Mouse (Mus musculus) hindbrain, postnatal 0 days (tissue): ENCODE results near the gene Morc2a. TPM values are rescaled to one million over a fixed set of nuclear protein-coding genes. Genes with fewer than 3 reads are reported as not detected.

ENCODE experiments used
- ATAC-seq: fragments of 200-750 bp; cut with Nextera tagmentation; 2 replicates; pipeline ENCODE4 v1.8.0; 2017; ENCODE audit warnings: mild to moderate bottlenecking, moderate TSS enrichment, moderate library complexity
- DNase-seq: peaks from one replicate; pipeline ENCODE4 v3.0.0-alpha.2; 2015; ENCODE audit warnings: low spot score
- H3K27ac ChIP-seq: fragments of 300-500 bp; sonication (generic); 2 replicates; pipeline ENCODE4 v1.5.1; 2014; ENCODE audit warnings: mild to moderate bottlenecking
- H3K27me3 ChIP-seq: fragments of 300-500 bp; sonication (generic); 2 replicates; pipeline ENCODE4 v1.6.1; 2014; ENCODE audit warnings: low read length, mixed read lengths; ENCODE audit not compliant: insufficient read depth
- H3K36me3 ChIP-seq: fragments of 300-500 bp; sonication (generic); 2 replicates; pipeline ENCODE4 v1.6.1; 2014; ENCODE audit warnings: low read length, mixed read lengths; ENCODE audit not compliant: insufficient read depth
- H3K4me1 ChIP-seq: fragments of 300-500 bp; sonication (generic); 2 replicates; pipeline ENCODE4 v1.6.1; 2014; ENCODE audit warnings: antibody characterized with exemption, low read length, mixed read lengths; ENCODE audit not compliant: insufficient read depth
- H3K4me2 ChIP-seq: fragments of 300-500 bp; sonication (generic); 2 replicates; pipeline ENCODE4 v1.6.1; 2014; ENCODE audit warnings: low read depth, mild to moderate bottlenecking, low read length, moderate library complexity, mixed read lengths
- H3K4me3 ChIP-seq: fragments of 300-500 bp; sonication (generic); 2 replicates; pipeline ENCODE4 v1.5.1; 2014; ENCODE audit warnings: low read length
- H3K9ac ChIP-seq: fragments of 300-500 bp; sonication (generic); replicated peaks from 2 replicates; pipeline ENCODE4 v1.6.1; 2014; ENCODE audit warnings: mild to moderate bottlenecking, low read length, moderate library complexity, mixed read lengths
- H3K9me3 ChIP-seq: fragments of 300-500 bp; sonication (generic); 2 replicates; pipeline ENCODE4 v1.6.1; 2016; ENCODE audit warnings: low read length, mixed read lengths
- CTCF ChIP-seq: IDR thresholded peaks from 2 replicates; pipeline ENCODE4 v1.5.1; 2016; ENCODE audit warnings: antibody characterized with exemption, control low read depth, low read depth
- WGBS: fragments of 180-500 bp; shearing (Covaris S2); extraction: QIAGEN DNeasy Blood & Tissue Kit; methylation state at CpG from one replicate; pipeline ENCODE4 v1.1.7; 2014; 5-methylcytosine and 5-hydroxymethylcytosine counted together
- polyA plus RNA-seq: library from polyadenylated mRNA; unstranded; fragments of >200 nt; fragmentation: Nextera tagmentation; extraction: Ambion mirVana; gene quantifications from 2 replicates; pipeline ENCODE4 v1.2.1, GENCODE M21; 2015
- total RNA-seq: library from RNA; depleted of rRNA; stranded (reverse); fragments of >200 nt; gene quantifications from 2 replicates; pipeline ENCODE4 v1.2.3, GENCODE M21; 2014

The Morc2a gene
- total and polyA plus RNA-seq, 2 experiments from 2014 or later, result 17.7 to 34.9 TPM

DNA sequence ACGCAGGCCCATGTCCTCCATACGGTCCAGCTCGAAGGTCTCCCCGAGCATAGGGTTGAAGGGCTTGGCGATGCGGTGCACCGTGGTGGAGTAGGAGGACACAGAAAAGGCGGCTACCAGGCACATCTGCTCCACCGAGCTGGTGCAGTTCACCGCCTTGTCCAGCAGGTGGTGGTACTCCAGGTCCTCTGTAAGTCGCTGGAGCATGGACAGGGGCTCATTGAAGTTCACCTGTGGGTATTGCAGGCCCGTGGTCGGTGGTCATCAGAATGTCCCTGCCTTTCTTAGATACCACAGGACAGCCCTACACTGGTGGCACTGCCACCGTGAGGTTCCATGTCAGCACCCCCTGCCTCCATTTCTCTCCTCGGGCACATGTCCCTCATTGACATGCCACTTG lies 65.5 kb downstream of the Morc2a start:
- no peak overlapping the region for H3K27ac ChIP-seq
- H3K27me3 ChIP-seq, result no peaks in the 10 kb centered on the region
- peak; percentile 60; the same call in 1 of the 2 replicates for ATAC-seq
- WGBS, result 34% methylated on average over 15 of the region's 15 CpGs
- H3K9ac ChIP-seq, result no peak overlapping the region
- peak; percentile 74 for DNase-seq
- H3K36me3 ChIP-seq, result peaks cover 9% of the 10 kb centered on the region; the same call in 1 of the 2 replicates
- H3K4me1 ChIP-seq, result no peaks in the 10 kb centered on the region
- peak; percentile 95 for TF ChIP-seq CTCF
- H3K4me2 ChIP-seq, result no peak overlapping the region
- no peak overlapping the region for H3K4me3 ChIP-seq
- H3K9me3 ChIP-seq, result no peaks in the 10 kb centered on the region

GRCm38 (mm10) chr11:3716662-3717061 lies 67.7 kb downstream of the Morc2a start:
- Histone ChIP-seq H3K27me3 (no peaks in the 10 kb centered on the region), H3K4me2 (no peak overlapping the region), H3K9ac (no peak overlapping the region), H3K4me3 (no peak overlapping the region), H3K9me3 (no peaks in the 10 kb centered on the region), H3K36me3 (peaks cover 5% of the 10 kb centered on the region; the same call in 1 of the 2 replicates), H3K27ac (no peak overlapping the region), H3K4me1 (no peaks in the 10 kb centered on the region)
- WGBS, result 50% methylated on average over 6 of the region's 6 CpGs
- TF ChIP-seq CTCF, result no peak
- ATAC-seq (no peak), DNase-seq (peak; percentile 45)

DNA sequence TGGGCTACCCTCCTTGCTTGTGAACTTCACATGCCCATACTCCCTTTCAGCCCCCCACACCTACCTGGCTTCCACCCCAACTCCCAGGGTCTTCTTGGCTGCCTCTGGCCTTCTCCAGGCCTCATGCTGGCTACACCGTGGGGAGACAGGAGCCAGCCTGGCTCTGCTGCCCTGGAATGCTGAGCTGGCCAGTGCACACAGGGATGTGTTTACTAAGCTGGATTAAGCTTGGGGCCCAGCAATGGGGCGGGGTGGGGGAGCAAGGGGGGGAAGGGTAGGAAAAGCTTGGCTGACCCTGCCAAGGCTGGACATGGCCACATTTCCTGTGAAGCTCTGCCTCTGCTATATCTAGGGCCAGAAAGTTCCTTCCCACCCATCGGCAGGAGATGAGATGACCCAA lies 73.0 kb downstream of the Morc2a start:
- no peaks in the 10 kb centered on the region for H3K27me3 ChIP-seq
- no peaks in the 10 kb centered on the region; the same call in 1 of the 2 replicates for H3K36me3 ChIP-seq
- no peaks in the 10 kb centered on the region for H3K9me3 ChIP-seq
- H3K4me1 ChIP-seq, result 0 out of 2 replicates have a peak, but pooled peaks cover 3% of the 10 kb centered on the region
- WGBS, result 47% methylated on average over 3 of the region's 3 CpGs
- DNase-seq, result no peak
- no peak overlapping the region for H3K27ac ChIP-seq
- no peak for TF ChIP-seq CTCF
- H3K4me3 ChIP-seq, result no peak overlapping the region
- H3K4me2 ChIP-seq, result no peak overlapping the region
- H3K9ac ChIP-seq, result no peak overlapping the region
- no peak for ATAC-seq

- Histone ChIP-seq H3K4me3 (no peak overlapping the region), H3K27me3 (no peaks in the 10 kb centered on the region)
These were observed 73.9 kb downstream of the Morc2a start for GRCm38 (mm10) chr11:3722861-3723260.

GRCm38 (mm10) chr11:3723910-3724309 lies 74.9 kb downstream of the Morc2a start:
- H3K4me3 ChIP-seq, result no peak overlapping the region
- no peak for TF ChIP-seq CTCF
- DNase-seq (peak; percentile 10), ATAC-seq (no peak)
- no peaks in the 10 kb centered on the region for H3K27me3 ChIP-seq
- H3K4me1 ChIP-seq, result 0 out of 2 replicates have a peak, but pooled peaks cover 3% of the 10 kb centered on the region
- H3K36me3 ChIP-seq, result no peaks in the 10 kb centered on the region
- no peak overlapping the region for H3K4me2 ChIP-seq
- WGBS, result 44% methylated on average over 4 of the region's 4 CpGs
- H3K27ac ChIP-seq, result no peak overlapping the region
- no peaks in the 10 kb centered on the region for H3K9me3 ChIP-seq
- no peak overlapping the region for H3K9ac ChIP-seq

More at GRCm38 (mm10) chr11:3722861-3723260, 73.9 kb downstream of the Morc2a start:
- no peak overlapping the region for H3K9ac ChIP-seq
- DNase-seq, result no peak
- 0 out of 2 replicates have a peak, but pooled peaks cover 3% of the 10 kb centered on the region for H3K4me1 ChIP-seq
- no peak for ATAC-seq
- WGBS, result 66% methylated on average over 3 of the region's 3 CpGs
- no peak overlapping the region for H3K4me2 ChIP-seq
- no peak overlapping the region for H3K27ac ChIP-seq
- no peaks in the 10 kb centered on the region for H3K9me3 ChIP-seq
- TF ChIP-seq CTCF, result no peak
- no peaks in the 10 kb centered on the region; the same call in 1 of the 2 replicates for H3K36me3 ChIP-seq

- no peak for ATAC-seq
- no peaks in the 10 kb centered on the region for H3K9me3 ChIP-seq
- 45% methylated on average over 5 of the region's 5 CpGs for WGBS
- no peaks in the 10 kb centered on the region for H3K36me3 ChIP-seq
- H3K4me2 ChIP-seq, result no peak overlapping the region
- H3K4me3 ChIP-seq, result no peak overlapping the region
- H3K27me3 ChIP-seq, result no peaks in the 10 kb centered on the region
- H3K27ac ChIP-seq, result no peak overlapping the region
- no peak overlapping the region for H3K9ac ChIP-seq
- 0 out of 2 replicates have a peak, but pooled peaks cover 3% of the 10 kb centered on the region for H3K4me1 ChIP-seq
- no peak for TF ChIP-seq CTCF
- peak; percentile 13 for DNase-seq
These were observed 75.7 kb downstream of the Morc2a start for GRCm38 (mm10) chr11:3724726-3725125.

DNA sequence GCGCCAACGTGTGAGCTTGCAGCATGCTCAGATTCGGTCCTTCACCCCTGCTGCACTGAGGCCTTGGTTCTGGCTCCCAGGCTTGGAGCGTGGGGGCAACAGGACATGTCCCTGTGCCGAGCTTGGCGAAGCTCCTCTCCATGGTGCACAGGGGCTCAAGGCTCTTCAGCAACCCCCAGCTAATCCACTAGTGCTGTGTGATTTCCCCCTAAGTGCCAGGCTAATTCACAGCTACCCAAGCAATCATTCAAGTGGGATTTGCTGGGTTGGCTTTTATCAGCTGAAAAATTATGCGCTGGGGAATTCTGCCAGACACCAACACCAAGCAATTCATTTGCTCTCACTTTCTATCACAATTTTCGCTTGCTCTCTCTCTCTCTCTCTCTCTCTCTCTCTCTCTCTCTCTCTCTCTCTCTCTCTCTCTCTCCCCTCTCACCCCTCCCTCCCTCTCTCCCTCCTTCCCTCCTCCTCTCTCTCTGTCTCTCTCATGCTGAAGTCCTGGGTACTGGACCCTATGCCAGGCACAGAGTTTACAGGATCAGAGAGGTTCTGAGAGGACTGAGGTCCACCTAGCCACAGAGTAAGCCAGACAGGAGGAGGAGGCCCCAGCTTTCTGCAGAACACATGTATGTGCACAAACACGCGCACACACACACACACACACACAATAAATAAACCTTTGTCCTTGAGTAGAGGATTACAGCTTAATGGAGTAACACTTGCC lies 76.5 kb downstream of the Morc2a start:
- no peak overlapping the region for H3K27ac ChIP-seq
- H3K9ac ChIP-seq, result no peak overlapping the region
- no peaks in the 10 kb centered on the region for H3K27me3 ChIP-seq
- 42% methylated on average over 10 of the region's 10 CpGs for WGBS
- ATAC-seq, result peak; percentile 46; the same call in 1 of the 2 replicates
- H3K4me1 ChIP-seq, result 0 out of 2 replicates have a peak, but pooled peaks cover 3% of the 10 kb centered on the region
- TF ChIP-seq CTCF, result no peak
- H3K4me3 ChIP-seq, result no peak overlapping the region
- no peaks in the 10 kb centered on the region for H3K9me3 ChIP-seq
- no peak overlapping the region for H3K4me2 ChIP-seq
- DNase-seq, result peak; percentile 56
- H3K36me3 ChIP-seq, result no peaks in the 10 kb centered on the region
